Mouse (Mus musculus) midbrain, embryonic 14.5 days (tissue): Measurements from ENCODE around the gene Raly. TPM values are rescaled to one million over a fixed set of nuclear protein-coding genes. Genes with fewer than 3 reads are reported as not detected.
"Not testable (repeated sequence)": the region's sequence is repeated elsewhere in the genome, so short reads cannot be mapped to it uniquely, and the experiment has no call there.

Experiments used
- ATAC-seq: fragments of 200-750 bp; cut with Nextera tagmentation; 2 replicates; pipeline ENCODE4 v1.8.0; 2017; ENCODE audit warnings: moderate number of reproducible peaks, moderate library complexity; ENCODE audit not compliant: low FRiP score, low TSS enrichment
- DNase-seq: peaks from one replicate; pipeline ENCODE4 v3.0.0-alpha.2; 2015
- H3K27ac ChIP-seq: fragments of 300-500 bp; sonication (generic); replicated peaks from 2 replicates; pipeline ENCODE4 v1.5.1; 2014; ENCODE audit warnings: mild to moderate bottlenecking, low read depth, low read length, moderate library complexity
- H3K27me3 ChIP-seq: fragments of 300-500 bp; sonication (generic); 2 replicates; pipeline ENCODE4 v1.6.1; 2014; ENCODE audit warnings: low read length, control low read depth, mixed read lengths; ENCODE audit not compliant: control insufficient read depth, insufficient read depth
- H3K36me3 ChIP-seq: fragments of 300-500 bp; sonication (generic); 2 replicates; pipeline ENCODE4 v1.6.1; 2014; ENCODE audit warnings: low read length, control low read depth; ENCODE audit not compliant: control insufficient read depth, insufficient read depth
- H3K4me1 ChIP-seq: fragments of 300-500 bp; sonication (generic); 2 replicates; pipeline ENCODE4 v1.6.1; 2014; ENCODE audit warnings: mild to moderate bottlenecking, antibody characterized with exemption, low read length, control low read depth; ENCODE audit not compliant: control insufficient read depth, insufficient read depth
- H3K4me2 ChIP-seq: fragments of 300-500 bp; sonication (generic); 2 replicates; pipeline ENCODE4 v1.6.1; 2014; ENCODE audit warnings: mild to moderate bottlenecking, low read length, moderate library complexity
- H3K4me3 ChIP-seq: fragments of 300-500 bp; sonication (generic); replicated peaks from 2 replicates; pipeline ENCODE4 v1.5.1; 2014; ENCODE audit warnings: low read depth, low read length
- H3K9ac ChIP-seq: fragments of 300-500 bp; sonication (generic); replicated peaks from 2 replicates; pipeline ENCODE4 v1.6.1; 2014; ENCODE audit warnings: mild to moderate bottlenecking, low read length, moderate library complexity
- H3K9me3 ChIP-seq: fragments of 300-500 bp; sonication (generic); 2 replicates; pipeline ENCODE4 v1.6.1; 2016; ENCODE audit warnings: low read length, control low read depth, mixed read lengths; ENCODE audit not compliant: control insufficient read depth
- WGBS: fragments of 180-500 bp; shearing (Covaris S2); extraction: QIAGEN DNeasy Blood & Tissue Kit; methylation state at CpG from one replicate; pipeline ENCODE4 v1.1.7; 2014; 5-methylcytosine and 5-hydroxymethylcytosine counted together
- polyA plus RNA-seq: library from polyadenylated mRNA; unstranded; fragments of >200 nt; fragmentation: Nextera tagmentation; extraction: Ambion mirVana; gene quantifications from 2 replicates; pipeline ENCODE4 v1.2.1, GENCODE M21; 2014

Raly gene
- polyA plus RNA-seq, 1 experiment from 2014 or later, result 58.3 TPM

- H3K4me3 ChIP-seq, result peak within 1 kb of the TSS; percentile 91
- H3K9ac ChIP-seq, result peak within 1 kb of the TSS; percentile 83
- ATAC-seq (peak; percentile 96), DNase-seq (peak; percentile 99)
- peaks cover 19% of the 10 kb centered on the region for H3K4me1 ChIP-seq
- H3K4me2 ChIP-seq, result peak within 1 kb of the TSS; percentile 83
- no peaks in the 10 kb centered on the region for H3K27me3 ChIP-seq
- H3K36me3 ChIP-seq, result peaks cover 6% of the 10 kb centered on the region
- under 1% methylated on average over 75 of the region's 75 CpGs for WGBS
- no peaks in the 10 kb centered on the region for H3K9me3 ChIP-seq
- H3K27ac ChIP-seq, result peak within 1 kb of the TSS; percentile 74
Measured at GRCm38 (mm10) chr2:154892201-154893044, 101.5 kb downstream of the Raly start, which contains the start of gene Eif2s2. Gene Eif2s2 (minus strand): TSS chr2:154892935.

- H3K27ac ChIP-seq, result no peak overlapping the region
- H3K27me3 ChIP-seq, result no peaks in the 10 kb centered on the region
- ATAC-seq, result peak; percentile 43; the same call in 1 of the 2 replicates
- DNase-seq, result no peak
- H3K9me3 ChIP-seq, result no peaks in the 10 kb centered on the region
- peaks cover 19% of the 10 kb centered on the region for H3K4me1 ChIP-seq
- 10% methylated on average over 12 of the region's 12 CpGs for WGBS
- H3K4me3 ChIP-seq, result peak overlapping the region; percentile 91
- H3K36me3 ChIP-seq, result peaks cover under 1% of the 10 kb centered on the region
- peak overlapping the region; percentile 83 for H3K4me2 ChIP-seq
- H3K9ac ChIP-seq, result peak overlapping the region; percentile 42; the same call in 1 of the 2 replicates
Measured at GRCm38 (mm10) chr2:154893045-154893385, 102.1 kb downstream of the Raly start.

GRCm38 (mm10) chr2:154893548-154893947 lies 102.7 kb downstream of the Raly start:
- ATAC-seq (no peak), DNase-seq (no peak)
- Histone ChIP-seq H3K27me3 (no peaks in the 10 kb centered on the region), H3K4me1 (peaks cover 19% of the 10 kb centered on the region), H3K9me3 (no peaks in the 10 kb centered on the region), H3K4me3 (peak overlapping the region; percentile 91; the same call in 1 of the 2 replicates), H3K27ac (no peak overlapping the region), H3K9ac (no peak overlapping the region), H3K4me2 (peak overlapping the region; percentile 83), H3K36me3 (no peaks in the 10 kb centered on the region)
- 68% methylated on average over 4 of the region's 4 CpGs for WGBS

- H3K9me3 ChIP-seq, H3K4me1 ChIP-seq, H3K9ac ChIP-seq, ATAC-seq, H3K27ac ChIP-seq, DNase-seq, H3K36me3 ChIP-seq, H3K27me3 ChIP-seq, H3K4me2 ChIP-seq, H3K4me3 ChIP-seq: not testable (repeated sequence)
- 88% methylated on average over 8 of the region's 8 CpGs for WGBS
Measured at GRCm38 (mm10) chr2:154899004-154899403, 108.1 kb downstream of the Raly start.

- not testable (repeated sequence) for H3K4me1 ChIP-seq, H3K9ac ChIP-seq, DNase-seq, H3K27me3 ChIP-seq, ATAC-seq, H3K4me2 ChIP-seq, H3K4me3 ChIP-seq, H3K27ac ChIP-seq, H3K36me3 ChIP-seq, H3K9me3 ChIP-seq
- WGBS, result 83% methylated on average over 4 of the region's 4 CpGs
Measured at GRCm38 (mm10) chr2:154899412-154899811, 108.5 kb downstream of the Raly start.

GRCm38 (mm10) chr2:154902111-154902510 lies 111.2 kb downstream of the Raly start:
- no peaks in the 10 kb centered on the region for H3K36me3 ChIP-seq
- no peak for ATAC-seq

GRCm38 (mm10) chr2:154905796-154906195 lies 114.9 kb downstream of the Raly start:
- Histone ChIP-seq H3K27ac (no peak overlapping the region), H3K9ac (no peak overlapping the region), H3K4me3 (no peak overlapping the region), H3K27me3 (no peaks in the 10 kb centered on the region), H3K4me2 (no peak overlapping the region), H3K36me3 (no peaks in the 10 kb centered on the region), H3K9me3 (no peaks in the 10 kb centered on the region), H3K4me1 (no peaks in the 10 kb centered on the region)
- ATAC-seq (no peak), DNase-seq (no peak)
- WGBS, result 63% methylated on average over 2 of the region's 2 CpGs

More at GRCm38 (mm10) chr2:154902111-154902510, 111.2 kb downstream of the Raly start:
- Histone ChIP-seq H3K4me2 (no peak overlapping the region), H3K9ac (no peak overlapping the region), H3K4me1 (no peaks in the 10 kb centered on the region), H3K4me3 (no peak overlapping the region), H3K9me3 (no peaks in the 10 kb centered on the region), H3K27ac (no peak overlapping the region), H3K27me3 (no peaks in the 10 kb centered on the region)
- WGBS, result 96% methylated on average over 3 of the region's 3 CpGs
- no peak for DNase-seq

GRCm38 (mm10) chr2:154908223-154908622 lies 117.3 kb downstream of the Raly start:
- H3K27me3 ChIP-seq, H3K9me3 ChIP-seq, H3K4me1 ChIP-seq, H3K27ac ChIP-seq, H3K4me3 ChIP-seq, DNase-seq, H3K4me2 ChIP-seq, ATAC-seq, H3K9ac ChIP-seq, H3K36me3 ChIP-seq: not testable (repeated sequence)
- 42% methylated on average over 2 of the region's 2 CpGs for WGBS

- Histone ChIP-seq H3K36me3 (no peaks in the 10 kb centered on the region), H3K9me3 (no peaks in the 10 kb centered on the region), H3K27ac (no peak overlapping the region), H3K9ac (no peak overlapping the region), H3K27me3 (no peaks in the 10 kb centered on the region), H3K4me3 (no peak overlapping the region), H3K4me1 (no peaks in the 10 kb centered on the region), H3K4me2 (no peak overlapping the region)
- DNase-seq (no peak), ATAC-seq (no peak)
- WGBS, result 81% methylated on average over 6 of the region's 6 CpGs
Measured at GRCm38 (mm10) chr2:154909789-154910188, 118.9 kb downstream of the Raly start.
